Mouse (Mus musculus): ENCODE results near the gene Pitx3.

DNA sequence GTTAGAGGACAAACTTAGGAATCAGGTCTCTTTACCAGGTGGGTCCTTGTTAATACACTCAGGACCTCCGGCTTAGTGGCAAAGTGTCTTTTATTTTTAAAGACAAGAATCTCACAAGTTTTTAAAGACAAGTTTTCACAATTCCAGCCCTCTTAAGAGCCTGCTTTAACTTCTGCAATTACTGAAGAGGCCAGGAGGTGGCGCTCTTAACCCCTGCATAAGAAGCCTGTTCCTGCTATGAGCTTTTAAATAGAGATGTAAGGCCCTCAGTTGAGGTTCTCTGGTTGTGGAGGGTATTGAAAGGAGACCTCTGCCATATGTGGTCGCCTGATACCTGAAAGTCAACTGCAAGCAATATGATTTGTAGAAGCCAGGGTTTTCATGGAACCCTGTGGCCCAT lies 61.8 kb downstream of the Pitx3 start:
- no peak for TF ChIP-seq POLR2A (IDR thresholded peaks at IDR 0.05; ENCODE audit: low read depth, low read length)
- TF ChIP-seq CTCF (IDR thresholded peaks at IDR 0.05; ENCODE audit: extremely low read depth, insufficient read depth, insufficient read length, insufficient replicate concordance) = peak; percentile 43; the same call in 1 of the 2 replicates
